Mouse (Mus musculus) small intestine, adult 2 months (tissue): ENCODE measurements around the gene Nipal1. TPM values are rescaled to one million over a fixed set of nuclear protein-coding genes. Genes with fewer than 3 reads are reported as not detected.

Experiments
- H3K27ac ChIP-seq: fragments of 200-500 bp; 2 replicates; pipeline ENCODE4 v1.5.1; 2012; ENCODE audit warnings: low read depth, low read length, control low read depth, inconsistent platforms; ENCODE audit not compliant: insufficient read depth
- H3K27me3 ChIP-seq: fragments of 200-500 bp; 2 replicates; pipeline ENCODE4 v1.6.1; 2012; ENCODE audit warnings: mild to moderate bottlenecking, moderate library complexity, low read length, inconsistent platforms; ENCODE audit not compliant: control insufficient read depth, insufficient read depth
- H3K36me3 ChIP-seq: fragments of 200-500 bp; 2 replicates; pipeline ENCODE4 v1.6.1; 2012; ENCODE audit warnings: mild to moderate bottlenecking, low read length, control low read depth, inconsistent platforms; ENCODE audit not compliant: control insufficient read depth, insufficient read depth
- H3K4me1 ChIP-seq: fragments of 200-500 bp; 2 replicates; pipeline ENCODE4 v1.6.1; 2012; ENCODE audit warnings: low read length, inconsistent platforms, mixed read lengths; ENCODE audit not compliant: control insufficient read depth, insufficient read depth, insufficient read length
- H3K4me3 ChIP-seq: fragments of 200-500 bp; 2 replicates; pipeline ENCODE4 v1.5.1; 2012; ENCODE audit warnings: low read depth, mild to moderate bottlenecking, control low read depth, inconsistent platforms, low read length, moderate library complexity
- CTCF ChIP-seq: fragments of 200-500 bp; IDR thresholded peaks from 2 replicates; pipeline ENCODE4 v1.5.1; 2012; ENCODE audit warnings: low read depth, mild to moderate bottlenecking, control low read depth, inconsistent platforms, low read length, moderate library complexity, mixed read lengths; ENCODE audit not compliant: insufficient replicate concordance, insufficient read length; ENCODE audit errors: extremely low read depth
- POLR2A ChIP-seq: fragments of 200-500 bp; IDR thresholded peaks from 2 replicates; pipeline ENCODE4 v1.6.1; 2012; ENCODE audit warnings: low read depth, mild to moderate bottlenecking, control low read depth, inconsistent platforms, low read length, moderate library complexity
- WGBS: fragments of 180-500 bp; shearing (Covaris S2); methylation state at CpG from one replicate; pipeline ENCODE4 v1.1.7; 2018; 5-methylcytosine and 5-hydroxymethylcytosine counted together
- polyA plus RNA-seq: library from polyadenylated mRNA; depleted of rRNA; stranded (reverse); fragments of >200 nt; gene quantifications from 2 replicates; pipeline ENCODE4 v1.2.3, GENCODE M21; 2012

Gene Nipal1
- polyA plus RNA-seq, 1 experiment = 6.5 TPM

GRCm38 (mm10) chr5:72647958-72648595 is 482 bp downstream of the Nipal1 start:
- Histone ChIP-seq H3K36me3 (peaks cover 4% of the 10 kb centered on the region), H3K4me1 (peaks cover 7% of the 10 kb centered on the region; the same call in 1 of the 2 replicates), H3K27me3 (no peaks in the 10 kb centered on the region), H3K27ac (peak overlapping the region; percentile 91), H3K4me3 (peak overlapping the region; percentile 76)
- no peak for TF ChIP-seq POLR2A
- TF ChIP-seq CTCF = no peak
- 3% methylated on average over 18 of the region's 18 CpGs for WGBS

- H3K4me1 ChIP-seq = peaks cover 10% of the 10 kb centered on the region; the same call in 1 of the 2 replicates
- H3K27ac ChIP-seq = peak overlapping the region; percentile 91
- H3K36me3 ChIP-seq = peaks cover 4% of the 10 kb centered on the region
- WGBS = 37% methylated on average over 9 of the region's 9 CpGs
- no peak overlapping the region for H3K4me3 ChIP-seq
- H3K27me3 ChIP-seq = no peaks in the 10 kb centered on the region
- TF ChIP-seq CTCF = no peak
- no peak for TF ChIP-seq POLR2A
Measured at GRCm38 (mm10) chr5:72648987-72649735, 1.6 kb downstream of the Nipal1 start.

- no peak for TF ChIP-seq CTCF
- peaks cover 22% of the 10 kb centered on the region; the same call in 1 of the 2 replicates for H3K4me1 ChIP-seq
- WGBS = 69% methylated on average over 10 of the region's 10 CpGs
- no peak overlapping the region for H3K4me3 ChIP-seq
- peaks cover 9% of the 10 kb centered on the region for H3K36me3 ChIP-seq
- no peaks in the 10 kb centered on the region for H3K27me3 ChIP-seq
- peak overlapping the region; percentile 21; the same call in 1 of the 2 replicates for H3K27ac ChIP-seq
Measured at GRCm38 (mm10) chr5:72653068-72653674, 5.6 kb downstream of the Nipal1 start.

GRCm38 (mm10) chr5:72656270-72656791 is 8.7 kb downstream of the Nipal1 start:
- Histone ChIP-seq H3K36me3 (peaks cover 9% of the 10 kb centered on the region), H3K27me3 (no peaks in the 10 kb centered on the region), H3K27ac (peak overlapping the region; percentile 89), H3K4me1 (peaks cover 28% of the 10 kb centered on the region), H3K4me3 (no peak overlapping the region)
- TF ChIP-seq CTCF = no peak
- WGBS = 20% methylated on average over 7 of the region's 7 CpGs

- no peak overlapping the region for H3K27ac ChIP-seq
- peaks cover 15% of the 10 kb centered on the region for H3K36me3 ChIP-seq
- peaks cover 22% of the 10 kb centered on the region for H3K4me1 ChIP-seq
- TF ChIP-seq CTCF (no peak), POLR2A (no peak)
- WGBS = 83% methylated on average over 13 of the region's 13 CpGs
- no peak overlapping the region for H3K4me3 ChIP-seq
- H3K27me3 ChIP-seq = no peaks in the 10 kb centered on the region
Measured at GRCm38 (mm10) chr5:72658375-72658774, 10.8 kb downstream of the Nipal1 start.

GRCm38 (mm10) chr5:72661051-72661781 is 13.6 kb downstream of the Nipal1 start:
- Histone ChIP-seq H3K27ac (no peak overlapping the region), H3K36me3 (peaks cover 15% of the 10 kb centered on the region), H3K27me3 (no peaks in the 10 kb centered on the region), H3K4me1 (peaks cover 11% of the 10 kb centered on the region), H3K4me3 (no peak overlapping the region)
- WGBS = 47% methylated on average over 6 of the region's 6 CpGs
- TF ChIP-seq CTCF = no peak
- no peak for TF ChIP-seq POLR2A

GRCm38 (mm10) chr5:72664126-72664525 is 16.5 kb downstream of the Nipal1 start:
- 85% methylated on average over 5 of the region's 5 CpGs for WGBS
- H3K27ac ChIP-seq = no peak overlapping the region
- TF ChIP-seq POLR2A = no peak
- H3K4me3 ChIP-seq = no peak overlapping the region
- no peaks in the 10 kb centered on the region for H3K27me3 ChIP-seq
- peaks cover 11% of the 10 kb centered on the region for H3K4me1 ChIP-seq
- peaks cover 24% of the 10 kb centered on the region for H3K36me3 ChIP-seq
